Comparison of ENCODE assay signal across 8 mouse cellular contexts in the genomic region with DNA sequence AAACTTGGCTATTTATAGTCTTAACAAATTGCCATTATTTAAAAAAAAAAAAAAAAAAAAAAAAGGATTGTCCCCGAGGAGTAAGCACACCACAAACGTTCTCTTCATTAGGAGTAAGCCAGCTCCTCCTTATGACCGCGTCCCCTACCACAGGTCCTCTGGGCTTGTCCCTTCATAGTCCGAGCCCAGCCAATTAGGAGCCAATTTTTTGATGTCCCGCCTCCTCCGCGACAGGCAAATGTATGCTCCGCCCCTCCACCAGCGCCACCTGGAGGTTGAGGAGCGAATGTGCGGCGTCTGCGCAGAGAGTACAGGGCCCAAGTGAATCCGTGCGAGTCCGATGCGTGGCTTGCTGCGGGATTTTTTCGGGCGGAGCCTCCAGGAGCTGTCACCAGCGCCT. TPM values are rescaled to one million over a fixed set of nuclear protein-coding genes. Genes with fewer than 3 reads are reported as not detected.
A peak's percentile ranks its signal among the peaks of the same experiment; 100 is the strongest.
DNase-seq lines count a peak whose midpoint lies in the region; ATAC-seq and TF ChIP-seq lines count a peak whose summit lies in the region.

No protein-coding gene starts in this region.

- H3K4me2 ChIP-seq in forebrain, embryonic 14.5 days (ENCODE audit: low read length) = peak overlapping the region; percentile 59
- H3K4me2 ChIP-seq in liver, embryonic 16.5 days (ENCODE audit: low read depth, low read length) = peak overlapping the region; percentile 55
- peak overlapping the region; percentile 57 for H3K4me2 ChIP-seq in neural tube, embryonic 12.5 days (replicated peaks)
- H3K4me2 ChIP-seq in stomach, postnatal 0 days (replicated peaks; ENCODE audit: low read depth) = peak overlapping the region; percentile 60

- peak overlapping the region; percentile 58; the same call in 1 of the 2 replicates for H3K9ac ChIP-seq in forebrain, embryonic 14.5 days (ENCODE audit: low read length)
- no peak overlapping the region; the same call in 1 of the 2 replicates for H3K9ac ChIP-seq in liver, embryonic 16.5 days (ENCODE audit: low read depth, low read length)
- H3K9ac ChIP-seq in neural tube, embryonic 12.5 days = peak overlapping the region; percentile 38; the same call in 1 of the 2 replicates
- peak overlapping the region; percentile 52 for H3K9ac ChIP-seq in stomach, postnatal 0 days (ENCODE audit: low read length)

- peak overlapping the region; percentile 23 for H3K4me3 ChIP-seq in forebrain, embryonic 14.5 days (ENCODE audit: low read depth, low read length)
- peak overlapping the region; percentile 37 for H3K4me3 ChIP-seq in liver, embryonic 16.5 days (ENCODE audit: low read depth, low read length)
- peak overlapping the region; percentile 16; the same call in 1 of the 2 replicates for H3K4me3 ChIP-seq in neural tube, embryonic 12.5 days
- H3K4me3 ChIP-seq in stomach, postnatal 0 days (ENCODE audit: low read depth, low read length) = peak overlapping the region; percentile 40

- peak; percentile 97 for TF ChIP-seq CTCF in stomach, postnatal 0 days (IDR thresholded peaks at IDR 0.05; ENCODE audit: low read depth)

- no peaks in the 10 kb centered on the region for H3K27me3 ChIP-seq in forebrain, embryonic 14.5 days (replicated peaks; ENCODE audit: control insufficient read depth, insufficient read depth, low read length)
- H3K27me3 ChIP-seq in liver, embryonic 16.5 days (ENCODE audit: control insufficient read depth, insufficient read depth, low read depth, low read length) = no peaks in the 10 kb centered on the region
- 0 out of 2 replicates have a peak, but pooled peaks cover 2% of the 10 kb centered on the region for H3K27me3 ChIP-seq in neural tube, embryonic 12.5 days (replicated peaks)
- H3K27me3 ChIP-seq in stomach, postnatal 0 days (ENCODE audit: control insufficient read depth, insufficient read depth, low read length) = no peaks in the 10 kb centered on the region

- intact Hi-C loops in heart, postnatal 10 days (cut with DNase I) = loop anchor here (2.0 kb wide), 2 partner anchors 89 to 97 kb away; no protein-coding TSS in a partner anchor

- H3K4me1 ChIP-seq in forebrain, embryonic 14.5 days (ENCODE audit: control insufficient read depth, insufficient read depth, low read length) = no peaks in the 10 kb centered on the region
- H3K4me1 ChIP-seq in liver, embryonic 16.5 days (ENCODE audit: control insufficient read depth, low read depth, low read length) = peaks cover 4% of the 10 kb centered on the region
- 0 out of 2 replicates have a peak, but pooled peaks cover 3% of the 10 kb centered on the region for H3K4me1 ChIP-seq in neural tube, embryonic 12.5 days
- peaks cover 4% of the 10 kb centered on the region for H3K4me1 ChIP-seq in stomach, postnatal 0 days (replicated peaks; ENCODE audit: control insufficient read depth, insufficient read depth)

- WGBS in forebrain, embryonic 14.5 days = under 1% methylated on average over 22 of the region's 22 CpGs
- under 1% methylated on average over 22 of the region's 22 CpGs for WGBS in large intestine, adult 2 months
- 0% methylated on average over 22 of the region's 22 CpGs for WGBS in liver, embryonic 16.5 days (ENCODE audit: insufficient replicate concordance)
- under 1% methylated on average over 22 of the region's 22 CpGs for WGBS in neural tube, embryonic 12.5 days
- under 1% methylated on average over 22 of the region's 22 CpGs for WGBS in stomach, postnatal 0 days

- H3K27ac ChIP-seq in forebrain, embryonic 14.5 days (ENCODE audit: low read depth, low read length) = no peak overlapping the region
- H3K27ac ChIP-seq in liver, embryonic 16.5 days (ENCODE audit: low read length) = no peak overlapping the region
- H3K27ac ChIP-seq in neural tube, embryonic 12.5 days = no peak overlapping the region
- no peak overlapping the region for H3K27ac ChIP-seq in stomach, postnatal 0 days (replicated peaks)

- H3K36me3 ChIP-seq in forebrain, embryonic 14.5 days (ENCODE audit: control insufficient read depth, insufficient read depth, low read length) = no peaks in the 10 kb centered on the region
- no peaks in the 10 kb centered on the region for H3K36me3 ChIP-seq in liver, embryonic 16.5 days (ENCODE audit: control insufficient read depth, insufficient read depth)
- no peaks in the 10 kb centered on the region for H3K36me3 ChIP-seq in neural tube, embryonic 12.5 days
- H3K36me3 ChIP-seq in stomach, postnatal 0 days (ENCODE audit: control insufficient read depth, insufficient read depth, low read length) = no peaks in the 10 kb centered on the region

- TF ChIP-seq EP300 in stomach, postnatal 0 days (optimal IDR thresholded peaks at IDR 0.05) = no peak

- no peaks in the 10 kb centered on the region for H3K9me3 ChIP-seq in forebrain, embryonic 14.5 days (replicated peaks; ENCODE audit: control insufficient read depth, low read length)
- H3K9me3 ChIP-seq in liver, embryonic 16.5 days (replicated peaks; ENCODE audit: control insufficient read depth, low read length) = no peaks in the 10 kb centered on the region
- no peaks in the 10 kb centered on the region for H3K9me3 ChIP-seq in neural tube, embryonic 12.5 days
- no peaks in the 10 kb centered on the region for H3K9me3 ChIP-seq in stomach, postnatal 0 days (ENCODE audit: control insufficient read depth, low read length)

- peak; percentile 90 for ATAC-seq in forebrain, embryonic 14.5 days
- peak; percentile 93 for ATAC-seq in liver, embryonic 16.5 days (ENCODE audit: low read depth)
- peak; percentile 93 for ATAC-seq in neural tube, embryonic 12.5 days (ENCODE audit: low FRiP score, low read depth)
- peak; percentile 89 for ATAC-seq in stomach, postnatal 0 days (ENCODE audit: low FRiP score, low TSS enrichment)

- DNase-seq in ES-CJ7 (ENCODE audit: low read depth, low spot score) = peak; percentile 93
- DNase-seq in cerebellum, adult 11 months = peak; percentile 97
- peak; percentile 96 for DNase-seq in forebrain, embryonic 14.5 days (ENCODE audit: low spot score)
- DNase-seq in heart, postnatal 10 days = peak; percentile 97 to 99
- DNase-seq in large intestine, adult 2 months (ENCODE audit: low read depth, low spot score) = peak; percentile 92
- DNase-seq in stomach, postnatal 0 days (ENCODE audit: low spot score) = peak; percentile 96

RNA-seq across cellular contexts. Expression of gene Dnmt3a, which starts 14.1 kb away (rescaled TPM):
- 28.0 and 32.0 TPM in 2 replicates for polyA plus RNA-seq in forebrain, embryonic 14.5 days (2014; fragmentation: Nextera tagmentation; extraction: Ambion mirVana)
- 100 to 1,000 TPM; 105 to 121 TPM for total RNA-seq in heart, postnatal 10 days (2021)
- 5.7 and 8.4 TPM in 2 replicates for polyA plus RNA-seq in large intestine, adult 2 months (2012; rRNA removed)
- polyA plus RNA-seq in liver, embryonic 16.5 days (2015; fragmentation: Nextera tagmentation; extraction: Ambion mirVana) = 16.8 and 18.2 TPM in 2 replicates
- polyA plus RNA-seq in neural tube, embryonic 12.5 days (2016; fragmentation: Nextera tagmentation; extraction: Ambion mirVana) = 146 and 175 TPM in 2 replicates
- 29.7 and 44.0 TPM in 2 replicates for polyA plus RNA-seq in stomach, postnatal 0 days (2015; fragmentation: Nextera tagmentation; extraction: Ambion mirVana)
